Mouse (Mus musculus) CH12F3 (cell line): ENCODE data around the gene Hp.

ENCODE experiments used
- in situ Hi-C: fragments of 300-500 bp; cut with MboI; formaldehyde crosslinking; loops from 2 replicates; pipeline ENCODE4 v1.14.3; 2020; ENCODE audit warnings: low sequenced_read_pairs

Gene Hp

DNA sequence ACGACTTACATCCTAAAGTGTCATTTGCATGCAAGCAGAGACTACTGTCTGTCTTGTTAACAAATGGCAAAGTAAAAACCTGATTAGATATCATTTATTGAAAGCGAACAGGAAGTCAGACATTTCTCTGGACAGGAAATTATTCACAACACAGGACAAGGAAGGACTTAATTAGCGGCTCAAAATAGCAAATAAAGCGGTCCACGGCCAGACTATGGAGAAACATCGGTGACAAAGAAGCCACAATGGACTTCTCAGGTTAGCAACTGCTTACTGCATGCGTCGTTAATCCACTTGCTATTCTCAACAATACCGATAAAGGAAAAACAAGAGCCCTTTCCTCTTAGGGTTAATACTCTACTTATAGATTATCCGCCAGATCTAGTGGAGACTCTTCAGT is 14.2 kb downstream of the Hp start:
- in situ Hi-C loops: no loop called here

DNA sequence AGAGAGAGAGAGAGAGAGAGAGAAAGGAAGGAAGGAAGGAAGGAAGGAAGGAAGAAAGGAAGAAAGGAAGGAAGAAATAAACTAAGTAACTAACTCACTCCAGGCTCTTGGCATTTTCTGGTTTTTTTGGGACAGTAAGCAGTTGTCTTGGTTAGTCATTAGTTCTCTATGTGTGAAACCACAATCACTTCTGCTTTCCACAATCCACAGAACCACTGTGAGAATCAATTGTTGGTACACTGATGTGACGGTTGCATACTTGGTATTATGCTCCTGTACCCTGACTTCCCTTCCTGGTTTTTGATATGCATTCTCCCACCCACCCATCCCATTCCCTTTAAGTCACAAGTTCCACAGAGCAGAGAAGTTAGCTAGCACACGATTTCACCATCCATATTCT is 15.1 kb downstream of the Hp start:
- in situ Hi-C loops: no loop called here

DNA sequence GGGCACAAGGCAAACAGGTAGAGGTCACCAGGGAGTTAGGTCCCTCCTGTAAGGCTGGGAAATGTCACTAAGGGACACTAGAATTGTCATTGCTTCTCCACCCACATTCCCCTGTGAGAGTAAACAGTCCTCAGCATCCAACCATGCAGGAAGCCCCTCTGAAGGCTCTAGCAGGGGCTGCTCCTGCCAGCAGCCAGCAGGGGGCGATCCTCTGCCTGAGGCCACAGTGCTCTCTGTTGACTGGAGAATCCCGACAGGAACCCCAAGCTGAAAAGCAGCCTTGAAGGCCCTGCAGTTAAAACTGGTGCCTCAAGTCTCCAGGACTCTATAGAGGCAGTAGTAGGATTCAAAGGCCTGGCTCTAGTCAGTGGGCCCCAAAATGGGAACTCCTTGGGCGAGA is 27.3 kb downstream of the Hp start:
- in situ Hi-C loops: no loop called here

DNA sequence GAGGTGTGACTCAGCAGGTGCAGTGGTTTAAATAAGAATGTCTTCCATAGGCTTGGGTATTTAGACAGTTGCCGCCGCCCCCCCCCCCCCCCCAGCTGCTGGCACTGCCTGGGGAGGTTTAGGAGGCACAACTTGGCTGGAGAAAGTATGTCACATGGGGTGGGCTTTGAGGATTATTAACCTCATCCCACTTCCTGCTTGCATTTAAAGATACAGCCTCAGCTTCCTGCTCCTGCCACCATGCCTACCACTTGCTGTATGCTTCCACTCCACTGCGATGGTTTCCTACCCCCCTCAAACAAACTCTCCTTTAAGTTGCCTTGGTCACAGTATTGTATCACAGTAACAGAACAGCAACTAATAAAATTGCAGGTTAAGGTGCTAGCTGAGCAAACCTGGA is 34.9 kb downstream of the Hp start:
- in situ Hi-C loops: no loop called here

DNA sequence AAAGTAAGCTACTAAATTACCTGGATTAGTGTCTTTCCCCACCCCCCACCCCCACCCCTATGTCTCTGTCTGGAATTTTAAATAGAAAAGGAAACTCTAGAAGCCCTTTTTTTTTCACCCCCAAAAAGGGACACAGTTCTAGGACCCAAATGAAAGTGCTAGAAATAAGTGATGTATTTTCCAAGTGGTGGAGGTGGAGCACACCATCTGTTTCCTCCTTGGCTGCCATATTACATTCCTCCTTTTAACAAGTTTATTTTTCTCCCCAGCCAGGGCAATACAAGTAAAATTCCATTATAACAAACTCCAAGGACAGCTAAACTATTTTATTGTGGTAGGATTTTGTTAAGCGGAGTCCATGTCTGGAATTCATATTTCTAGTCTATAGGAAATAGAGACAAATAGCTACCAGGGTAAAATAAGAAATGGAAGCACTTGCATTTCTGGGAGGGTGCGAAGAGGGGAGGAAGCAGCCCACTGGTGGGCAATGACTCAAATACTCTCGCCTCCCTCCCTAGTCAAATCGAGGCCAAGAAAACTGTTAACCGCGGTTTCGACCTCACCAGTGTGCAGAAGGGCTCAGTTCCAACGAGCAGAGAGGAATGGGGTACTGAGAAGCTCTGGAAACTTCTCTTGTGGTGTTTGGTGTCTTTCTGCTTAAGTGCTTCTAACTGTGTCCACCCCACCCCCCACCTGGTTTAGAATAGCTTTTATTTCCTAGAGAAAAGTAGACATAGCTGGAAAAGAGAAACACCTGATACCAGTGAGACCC is 36.0 kb downstream of the Hp start:
- in situ Hi-C loops: no loop called here

DNA sequence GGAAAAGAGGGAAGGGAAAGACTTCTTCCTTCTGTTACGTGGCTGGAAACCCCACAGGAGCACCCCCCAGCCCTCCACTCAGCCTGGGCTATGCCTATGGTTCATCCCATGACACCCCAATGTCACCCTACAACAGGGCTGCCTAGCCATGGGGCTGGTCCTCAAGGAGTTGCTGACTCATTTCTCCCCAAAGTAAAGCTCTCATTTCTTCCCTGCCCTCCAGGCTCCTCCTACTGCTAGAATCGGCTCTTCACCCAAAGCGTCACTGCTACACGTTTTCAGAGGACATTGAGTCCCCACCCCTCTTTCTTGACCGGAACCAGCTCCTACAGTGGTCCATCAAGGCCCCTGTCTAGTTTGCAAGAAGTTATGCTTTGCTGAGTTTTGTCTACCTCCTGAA is 36.8 kb downstream of the Hp start:
- in situ Hi-C loops: no loop called here

DNA sequence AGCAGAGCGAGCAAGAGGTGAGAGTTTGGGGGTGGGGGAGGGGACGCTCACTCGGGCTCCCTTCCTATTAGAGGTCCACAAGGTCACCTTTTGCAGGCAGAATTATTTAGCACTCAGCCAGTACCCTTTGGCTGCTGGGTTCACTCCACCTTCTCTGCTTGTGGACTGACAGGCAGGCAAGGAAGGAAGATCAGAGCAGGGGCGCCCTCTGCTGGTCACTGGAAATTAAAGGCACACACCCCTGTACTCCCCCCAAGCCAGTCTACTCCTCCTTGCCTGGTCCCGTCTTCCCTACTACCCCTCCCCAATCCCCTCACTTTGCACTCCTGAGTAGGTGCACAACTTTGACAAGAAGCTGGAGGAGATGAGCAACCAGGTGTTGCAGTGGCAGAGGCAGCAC is 42.3 kb downstream of the Hp start:
- in situ Hi-C loops: no loop called here

DNA sequence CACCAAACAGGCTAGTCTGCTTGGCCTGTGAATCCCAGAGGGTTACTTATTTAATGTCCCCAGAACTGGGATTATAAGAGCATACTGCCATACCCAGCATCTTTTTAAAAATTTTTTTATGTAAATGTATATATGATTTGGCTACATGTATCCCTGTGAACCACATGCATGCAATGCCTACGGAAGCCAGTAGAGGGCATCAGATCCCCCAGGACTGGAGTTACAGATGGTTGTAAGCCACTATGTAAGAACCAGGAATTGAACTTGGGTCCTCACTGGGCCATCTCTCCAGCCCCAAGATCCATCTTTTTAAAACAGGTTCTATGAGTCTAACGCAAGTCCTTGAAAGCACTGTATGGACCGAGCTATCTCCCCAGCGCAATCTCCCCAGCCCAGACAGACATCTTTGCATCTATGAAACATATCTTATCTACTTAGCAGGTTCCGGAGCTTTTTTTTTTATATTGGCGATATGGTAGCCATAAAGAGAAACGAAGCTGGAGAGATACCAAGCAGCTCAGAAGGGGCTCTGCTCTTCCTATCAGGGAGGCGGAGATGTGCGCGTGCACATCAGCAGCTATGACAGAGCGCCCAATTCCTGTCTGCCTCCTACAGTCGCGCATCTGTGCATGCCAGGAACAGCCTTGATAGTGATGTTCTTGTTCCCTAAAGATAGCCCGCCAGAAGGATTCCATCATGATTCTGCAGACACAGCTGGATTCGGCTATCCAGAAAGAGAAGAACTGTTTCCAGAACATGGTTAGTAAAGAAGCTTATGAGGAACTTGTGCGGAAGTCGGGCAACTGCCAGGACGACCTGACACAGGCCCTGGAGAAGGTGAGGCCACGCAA is 43.6 kb downstream of the Hp start:
- in situ Hi-C loops: no loop called here
